Mouse (Mus musculus) midbrain, embryonic 10.5 days (tissue): ENCODE measurements at regions not wholly inside any gene's neighbourhood (a gene's known extent, or its start where the extent isn't known, plus 50 kb on each side); places are given as distances from the start of the nearest gene placed in this dataset.

Experiments
- DNase-seq: peaks from one replicate; pipeline ENCODE4 v3.0.0-alpha.2; 2017; ENCODE audit warnings: low spot score
- H3K27ac ChIP-seq: fragments of 300-500 bp; sonication (generic); replicated peaks from 2 replicates; pipeline ENCODE4 v1.5.1; 2016; ENCODE audit warnings: mild to moderate bottlenecking
- H3K27me3 ChIP-seq: fragments of 300-500 bp; sonication (generic); 2 replicates; pipeline ENCODE4 v1.6.1; 2016; ENCODE audit warnings: low read depth, mild to moderate bottlenecking; ENCODE audit not compliant: poor library complexity, severe bottlenecking
- H3K36me3 ChIP-seq: fragments of 300-500 bp; sonication (generic); 2 replicates; pipeline ENCODE4 v1.6.1; 2016; ENCODE audit warnings: mild to moderate bottlenecking, moderate library complexity
- H3K4me1 ChIP-seq: fragments of 300-500 bp; sonication (generic); 2 replicates; pipeline ENCODE4 v1.6.1; 2016
- H3K4me3 ChIP-seq: fragments of 300-500 bp; sonication (generic); 2 replicates; pipeline ENCODE4 v1.5.1; 2016; ENCODE audit warnings: mild to moderate bottlenecking, moderate library complexity
- H3K9me3 ChIP-seq: fragments of 300-500 bp; sonication (generic); replicated peaks from 2 replicates; pipeline ENCODE4 v1.6.1; 2016; ENCODE audit warnings: mild to moderate bottlenecking
- WGBS: fragments of 180-500 bp; shearing (Covaris S2); methylation state at CpG from one replicate; pipeline ENCODE4 v1.1.7; 2016; 5-methylcytosine and 5-hydroxymethylcytosine counted together

DNA sequence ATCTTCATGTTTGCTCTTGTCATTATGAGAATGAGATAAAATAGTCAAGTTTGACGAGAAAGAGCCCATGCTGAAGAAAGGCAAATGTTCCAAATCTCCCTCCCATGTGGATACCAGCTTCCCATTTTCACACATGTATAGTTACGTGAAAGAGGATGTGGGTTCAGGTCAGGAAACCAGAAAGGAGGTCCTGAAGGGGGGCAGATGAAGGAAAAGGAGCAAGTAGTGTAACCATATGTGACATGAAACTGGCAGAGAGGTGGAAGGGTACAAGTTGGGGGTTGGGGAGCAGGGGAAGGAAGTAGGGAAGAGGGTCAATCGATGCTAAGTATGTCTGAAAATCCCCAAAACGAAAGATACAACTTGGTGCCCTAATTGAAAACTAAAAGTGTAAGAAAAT is 132.6 kb upstream of the Pkn2 start:
- 85% methylated on average over 4 of the region's 4 CpGs for WGBS
- H3K9me3 ChIP-seq: no peaks in the 10 kb centered on the region
- no peak overlapping the region for H3K4me3 ChIP-seq
- no peaks in the 10 kb centered on the region for H3K36me3 ChIP-seq
- no peak for DNase-seq
- no peaks in the 10 kb centered on the region for H3K4me1 ChIP-seq
- H3K27me3 ChIP-seq: no peaks in the 10 kb centered on the region
- no peak overlapping the region for H3K27ac ChIP-seq

DNA sequence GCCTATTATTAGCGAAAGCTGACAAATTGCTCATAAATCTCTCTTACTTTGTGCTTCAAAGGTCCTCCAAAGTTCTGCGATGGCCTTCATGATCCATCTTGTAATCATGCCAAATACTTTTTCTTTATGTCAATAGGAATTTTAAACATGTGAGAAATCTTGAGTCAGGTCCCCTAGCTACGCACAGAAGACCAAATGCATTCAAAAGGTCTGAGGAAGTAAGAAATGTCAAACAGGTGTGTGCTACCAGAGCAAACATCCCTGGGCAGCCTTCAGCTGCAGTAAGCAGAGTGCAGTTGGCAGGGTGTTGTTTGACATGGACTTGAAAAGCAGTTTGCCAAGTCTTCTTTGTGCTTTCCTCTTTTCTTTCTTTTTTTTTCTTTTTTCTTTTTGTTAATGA is 125.2 kb upstream of the Pkn2 start:
- Histone ChIP-seq H3K27ac (no peak overlapping the region), H3K27me3 (no peaks in the 10 kb centered on the region), H3K9me3 (no peaks in the 10 kb centered on the region), H3K4me3 (no peak overlapping the region), H3K36me3 (no peaks in the 10 kb centered on the region), H3K4me1 (peaks cover under 1% of the 10 kb centered on the region; the same call in 1 of the 2 replicates)
- no peak for DNase-seq
- 89% methylated on average over 3 of the region's 3 CpGs for WGBS

DNA sequence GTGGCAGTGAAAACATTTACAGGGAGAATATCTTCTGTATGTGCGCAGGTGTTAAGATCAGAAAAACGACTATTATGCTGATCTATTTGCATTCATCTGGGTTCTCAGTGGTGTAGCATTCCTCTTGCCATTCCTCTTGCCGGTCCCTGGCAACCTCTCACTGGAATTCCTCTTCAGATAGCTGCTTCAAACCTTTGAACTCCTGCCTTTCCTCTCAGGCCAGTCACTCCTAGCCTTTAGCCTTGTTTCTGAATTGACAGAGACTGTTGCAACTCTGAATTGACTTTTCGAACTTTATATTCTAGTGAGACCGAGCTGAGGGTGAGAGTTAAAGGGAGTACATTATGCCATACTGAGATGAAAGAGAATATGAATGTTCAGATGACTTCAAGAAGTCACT is 120.1 kb upstream of the Pkn2 start:
- Histone ChIP-seq H3K27ac (no peak overlapping the region), H3K4me1 (peaks cover 5% of the 10 kb centered on the region), H3K9me3 (no peaks in the 10 kb centered on the region), H3K27me3 (no peaks in the 10 kb centered on the region), H3K36me3 (no peaks in the 10 kb centered on the region), H3K4me3 (no peak overlapping the region)
- WGBS: 50% methylated on average over 5 of the region's 5 CpGs
- DNase-seq: no peak

DNA sequence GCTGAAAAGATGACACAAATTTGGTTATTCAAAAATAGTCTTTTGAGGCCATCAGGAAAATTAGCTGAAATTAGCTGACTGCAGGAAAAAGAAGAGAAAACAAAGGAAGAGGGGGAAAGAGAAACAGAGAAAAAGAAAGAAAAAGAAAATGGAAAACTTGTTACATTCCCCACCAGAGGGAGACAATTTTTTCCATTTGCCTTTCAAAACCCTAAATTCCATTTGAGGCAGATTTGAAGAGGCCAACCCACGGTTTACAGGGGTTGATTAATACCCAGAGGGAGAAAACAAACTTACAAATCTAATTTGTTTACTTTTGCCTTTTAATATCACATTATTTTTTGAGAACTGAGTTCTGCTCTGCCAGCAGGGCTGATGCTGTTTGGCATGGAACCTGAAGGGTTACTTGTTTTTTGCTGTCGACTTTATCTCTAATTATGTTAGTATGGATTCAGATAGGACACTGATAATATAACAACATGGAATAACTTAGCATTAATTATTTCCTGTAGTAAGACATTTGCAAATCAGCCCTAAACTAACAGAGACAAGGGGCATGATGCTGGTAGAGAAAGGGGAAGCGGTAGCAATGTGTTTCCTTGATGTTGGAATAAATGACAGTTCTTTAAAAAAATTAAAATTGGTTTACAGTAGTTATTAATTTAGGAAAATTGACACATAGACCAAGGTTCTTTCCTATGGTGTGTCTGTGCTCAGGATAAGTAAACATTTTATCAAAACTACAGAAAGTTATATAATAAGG is 114.4 kb upstream of the Pkn2 start:
- Histone ChIP-seq H3K36me3 (no peaks in the 10 kb centered on the region), H3K9me3 (no peaks in the 10 kb centered on the region), H3K4me1 (no peaks in the 10 kb centered on the region), H3K27ac (no peak overlapping the region), H3K4me3 (no peak overlapping the region), H3K27me3 (no peaks in the 10 kb centered on the region)
- 73% methylated on average over 3 of the region's 3 CpGs for WGBS
- DNase-seq: no peak

DNA sequence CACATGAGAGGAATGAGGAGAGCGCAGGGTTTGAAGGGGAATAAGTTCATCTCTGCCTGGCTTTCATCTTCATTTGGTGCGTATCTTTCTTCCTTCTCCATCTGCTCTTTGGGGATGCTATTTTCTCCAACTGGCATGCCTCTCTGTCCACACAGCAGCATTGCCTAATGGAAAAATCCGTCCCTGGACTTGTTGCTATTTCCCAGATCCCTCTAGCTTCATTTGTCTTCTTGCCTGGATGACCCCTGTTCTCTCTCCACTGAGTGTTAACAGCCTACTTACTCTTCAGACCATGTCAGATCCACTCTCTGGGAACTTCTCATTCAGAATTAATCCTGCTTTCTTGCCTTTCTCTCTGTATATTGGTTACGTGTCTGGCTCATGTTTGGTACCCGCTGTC is 102.7 kb upstream of the Pkn2 start:
- H3K4me3 ChIP-seq: no peak overlapping the region
- 0 out of 2 replicates have a peak, but pooled peaks cover 4% of the 10 kb centered on the region for H3K9me3 ChIP-seq
- no peaks in the 10 kb centered on the region for H3K27me3 ChIP-seq
- WGBS: 87% methylated on average over 5 of the region's 5 CpGs
- H3K27ac ChIP-seq: no peak overlapping the region
- no peak for DNase-seq
- H3K36me3 ChIP-seq: no peaks in the 10 kb centered on the region
- no peaks in the 10 kb centered on the region for H3K4me1 ChIP-seq

DNA sequence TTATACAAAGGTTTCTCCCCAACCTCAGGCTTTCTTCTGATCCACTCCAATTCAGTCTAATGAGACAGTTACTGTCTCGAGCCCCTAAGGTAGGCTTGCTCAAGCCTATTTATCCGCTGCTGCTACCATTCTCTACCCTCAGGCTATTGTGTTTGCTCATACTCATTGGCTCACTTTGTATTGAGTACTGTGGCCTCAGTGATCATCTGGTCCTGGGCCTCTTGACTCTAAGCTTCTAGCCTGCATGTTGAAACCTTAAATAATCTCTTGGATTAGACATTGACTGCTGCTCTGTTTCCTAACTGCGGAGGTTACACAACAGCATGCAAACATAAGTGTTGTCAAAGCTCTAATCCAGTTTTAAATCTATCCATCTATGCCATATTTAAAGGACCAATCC is 99.4 kb upstream of the Pkn2 start:
- Histone ChIP-seq H3K4me1 (0 out of 2 replicates have a peak, but pooled peaks cover 4% of the 10 kb centered on the region), H3K27me3 (no peaks in the 10 kb centered on the region), H3K36me3 (no peaks in the 10 kb centered on the region), H3K9me3 (no peaks in the 10 kb centered on the region), H3K27ac (no peak overlapping the region), H3K4me3 (no peak overlapping the region)
- WGBS: 81% methylated on average over 3 of the region's 3 CpGs
- DNase-seq: no peak

DNA sequence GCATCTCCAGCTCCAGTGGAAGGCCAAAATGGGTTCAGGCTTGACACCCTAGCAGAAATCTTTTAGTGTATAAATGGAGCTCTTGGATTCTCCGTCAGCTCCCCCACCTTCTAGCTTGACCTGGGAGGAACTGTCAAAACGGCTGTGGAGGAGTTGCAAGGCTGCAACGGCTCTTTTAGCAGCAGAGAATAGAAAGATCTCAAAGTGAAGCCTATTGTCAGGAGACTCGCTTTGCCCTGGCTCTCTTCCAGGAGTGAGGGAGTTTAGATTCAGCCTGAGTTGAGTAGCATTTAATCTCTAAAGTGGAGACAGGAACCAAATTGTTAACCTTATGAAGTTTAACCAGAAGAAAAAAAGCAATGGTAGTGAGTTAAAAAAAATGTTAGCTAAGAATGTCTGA is 97.4 kb upstream of the Pkn2 start:
- 39% methylated on average over 4 of the region's 4 CpGs for WGBS
- H3K27me3 ChIP-seq: no peaks in the 10 kb centered on the region
- no peaks in the 10 kb centered on the region for H3K36me3 ChIP-seq
- no peak overlapping the region for H3K27ac ChIP-seq
- no peak overlapping the region for H3K4me3 ChIP-seq
- no peaks in the 10 kb centered on the region for H3K9me3 ChIP-seq
- H3K4me1 ChIP-seq: 0 out of 2 replicates have a peak, but pooled peaks cover 4% of the 10 kb centered on the region
- DNase-seq: no peak

DNA sequence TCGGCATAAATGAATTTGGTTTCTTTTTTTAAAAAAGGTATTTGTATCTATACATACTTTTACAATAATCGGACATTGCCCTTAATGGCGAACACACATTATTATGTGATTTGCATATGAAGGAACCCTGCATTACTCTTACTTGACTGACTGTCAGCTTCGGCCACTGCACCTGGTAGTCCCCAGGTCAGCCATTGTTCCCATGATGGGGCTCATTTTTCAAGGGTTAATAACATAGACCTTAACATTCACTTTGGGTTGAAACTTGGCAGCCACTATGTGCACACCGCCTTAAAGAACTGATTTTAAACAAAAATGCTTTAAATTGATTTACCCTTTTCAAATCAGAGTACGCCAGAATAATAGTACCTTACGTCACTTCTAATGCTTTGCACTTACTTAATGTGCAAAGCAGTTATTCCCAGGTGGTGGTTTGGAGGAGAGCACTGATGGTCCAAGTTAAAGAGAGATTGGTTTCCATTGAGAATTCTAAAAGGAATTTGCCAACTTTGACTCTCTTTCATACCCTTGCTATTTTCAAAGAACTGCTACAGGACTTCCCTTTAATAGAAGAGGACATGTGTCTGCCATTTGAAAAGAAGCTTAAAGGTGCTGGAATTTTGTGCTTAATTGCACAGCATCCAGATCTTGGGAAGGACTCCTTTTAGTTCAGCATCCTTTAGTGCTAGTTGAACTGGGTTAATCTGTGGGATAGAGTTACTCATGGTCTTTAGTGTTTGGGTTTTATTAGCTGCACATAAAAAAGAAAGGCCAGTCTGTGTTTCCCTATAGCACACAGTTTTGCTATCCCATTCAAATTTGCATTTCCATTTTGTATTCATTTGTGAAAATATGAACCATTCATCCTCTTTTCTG is 95.0 kb upstream of the Pkn2 start:
- H3K27me3 ChIP-seq: no peaks in the 10 kb centered on the region
- no peaks in the 10 kb centered on the region for H3K36me3 ChIP-seq
- 0 out of 2 replicates have a peak, but pooled peaks cover 4% of the 10 kb centered on the region for H3K4me1 ChIP-seq
- no peaks in the 10 kb centered on the region for H3K9me3 ChIP-seq
- H3K27ac ChIP-seq: no peak overlapping the region
- H3K4me3 ChIP-seq: no peak overlapping the region
- DNase-seq: no peak
- WGBS: 84% methylated on average over 7 of the region's 7 CpGs

DNA sequence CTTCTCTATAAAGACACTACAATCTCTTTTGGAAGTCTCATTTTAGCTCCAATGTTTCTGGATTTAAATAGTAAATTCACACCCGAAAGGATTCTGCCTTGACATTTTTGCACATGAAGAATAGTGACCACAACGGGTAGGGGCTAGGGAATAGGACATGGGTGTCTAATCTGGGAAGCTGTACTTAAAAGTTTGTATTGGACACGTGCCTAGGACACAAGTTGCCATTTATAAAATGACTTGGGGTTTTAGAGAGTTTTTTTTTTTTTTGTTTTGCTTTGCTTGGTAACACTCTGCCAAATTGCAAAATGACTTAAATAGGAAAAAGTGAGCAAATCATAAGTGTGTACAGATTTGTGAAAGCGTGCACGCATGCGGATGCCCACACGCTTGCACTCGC is 93.8 kb upstream of the Pkn2 start:
- Histone ChIP-seq H3K36me3 (no peaks in the 10 kb centered on the region), H3K9me3 (no peaks in the 10 kb centered on the region), H3K27me3 (no peaks in the 10 kb centered on the region), H3K4me3 (no peak overlapping the region), H3K4me1 (0 out of 2 replicates have a peak, but pooled peaks cover 4% of the 10 kb centered on the region), H3K27ac (no peak overlapping the region)
- 88% methylated on average over 8 of the region's 8 CpGs for WGBS
- DNase-seq: no peak

DNA sequence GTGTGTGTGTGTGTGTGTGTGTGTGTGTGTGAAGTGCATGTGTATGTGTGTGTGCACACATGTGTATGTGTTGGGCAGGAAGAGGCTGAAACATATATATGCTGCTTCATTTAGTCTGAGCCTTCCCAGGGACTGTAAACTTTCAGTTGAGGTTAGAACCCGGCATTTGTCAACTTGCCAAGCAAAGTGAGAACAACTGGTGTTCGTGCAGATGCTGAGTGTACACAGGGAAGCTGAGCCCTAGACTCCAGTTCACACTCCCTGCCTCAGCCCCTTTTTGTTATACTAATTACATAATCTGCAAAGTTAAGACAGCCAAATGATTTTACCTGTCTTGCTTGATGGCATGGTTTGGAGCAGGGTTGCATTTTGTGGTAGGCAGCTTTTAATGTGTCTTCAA is 87.7 kb upstream of the Pkn2 start:
- no peak for DNase-seq
- Histone ChIP-seq H3K27ac (no peak overlapping the region), H3K36me3 (no peaks in the 10 kb centered on the region), H3K4me3 (no peak overlapping the region), H3K4me1 (peaks cover 4% of the 10 kb centered on the region), H3K27me3 (no peaks in the 10 kb centered on the region), H3K9me3 (no peaks in the 10 kb centered on the region)
- 91% methylated on average over 2 of the region's 2 CpGs for WGBS

DNA sequence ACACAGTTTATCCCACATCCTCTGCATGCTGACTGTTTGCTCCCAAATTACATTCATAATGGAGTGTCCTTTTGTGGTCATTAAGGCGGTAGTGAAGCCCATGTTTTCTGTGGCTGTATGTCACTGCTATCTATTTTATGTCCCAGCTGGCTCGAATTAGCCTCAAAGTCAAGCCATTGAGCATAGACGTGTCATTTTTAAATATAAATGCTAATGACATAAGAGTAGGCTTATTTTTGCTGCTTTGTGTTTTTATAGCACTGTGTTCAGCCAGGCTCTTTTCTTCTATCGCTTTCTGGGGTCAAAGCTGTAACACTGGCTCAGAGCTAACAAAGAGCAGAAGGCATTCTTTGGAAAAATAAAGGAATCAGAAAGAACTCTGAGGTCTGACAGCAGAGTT is 83.8 kb upstream of the Pkn2 start:
- 75% methylated on average over 4 of the region's 4 CpGs for WGBS
- Histone ChIP-seq H3K36me3 (no peaks in the 10 kb centered on the region), H3K27me3 (no peaks in the 10 kb centered on the region), H3K9me3 (no peaks in the 10 kb centered on the region), H3K27ac (no peak overlapping the region), H3K4me1 (peaks cover 4% of the 10 kb centered on the region), H3K4me3 (no peak overlapping the region)
- no peak for DNase-seq

DNA sequence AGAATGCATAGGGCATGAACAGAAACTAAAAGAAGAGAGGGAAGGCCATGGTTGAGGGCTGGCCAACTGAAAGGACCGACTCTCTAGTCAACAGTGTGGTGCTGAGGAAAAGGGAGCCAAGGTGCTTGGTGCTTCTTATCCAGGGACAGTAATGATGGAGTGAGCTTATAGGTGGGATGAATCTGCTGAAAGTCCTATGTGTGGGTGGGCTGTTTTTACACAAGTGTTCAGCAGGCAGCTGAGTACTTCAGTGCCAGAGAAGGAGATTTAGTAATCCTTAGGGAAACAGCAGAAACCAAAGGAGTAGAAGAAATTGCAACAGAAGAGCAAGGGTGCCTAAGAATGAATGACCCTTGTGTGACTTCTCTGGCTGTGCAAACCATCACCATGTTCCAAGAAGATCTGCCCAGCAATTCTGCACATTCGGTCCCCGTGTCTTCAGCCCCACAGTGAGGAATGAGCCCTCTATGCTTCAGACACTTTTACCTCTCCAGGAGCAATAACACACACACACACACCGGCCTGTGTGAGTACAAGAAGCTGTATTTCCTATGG is 82.1 kb upstream of the Pkn2 start:
- Histone ChIP-seq H3K36me3 (no peaks in the 10 kb centered on the region), H3K4me1 (peaks cover 4% of the 10 kb centered on the region), H3K27ac (no peak overlapping the region), H3K4me3 (no peak overlapping the region), H3K27me3 (no peaks in the 10 kb centered on the region), H3K9me3 (no peaks in the 10 kb centered on the region)
- DNase-seq: no peak
- WGBS: 91% methylated on average over 4 of the region's 4 CpGs

DNA sequence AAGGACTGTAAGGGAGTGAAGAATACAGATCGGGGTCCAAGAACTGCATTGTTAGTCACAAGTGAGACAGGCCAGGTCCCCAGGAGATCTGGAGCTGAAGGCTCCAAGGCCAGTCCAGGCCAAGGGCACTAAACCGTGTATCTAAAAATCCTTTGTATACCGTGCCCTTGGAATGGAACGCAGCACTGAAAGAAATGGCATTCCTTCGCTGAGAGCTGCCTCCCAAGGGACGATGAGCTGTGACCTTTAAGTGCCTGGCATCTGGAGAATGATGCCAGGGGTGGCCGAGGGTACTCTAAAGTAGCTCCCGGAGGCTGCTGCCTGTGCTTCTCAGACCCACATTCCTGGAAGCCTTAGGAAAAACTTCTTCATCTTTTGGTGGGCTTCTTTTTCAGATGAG is 76.0 kb upstream of the Pkn2 start:
- Histone ChIP-seq H3K27me3 (no peaks in the 10 kb centered on the region), H3K36me3 (no peaks in the 10 kb centered on the region), H3K27ac (no peak overlapping the region), H3K4me3 (no peak overlapping the region), H3K9me3 (no peaks in the 10 kb centered on the region), H3K4me1 (no peaks in the 10 kb centered on the region)
- no peak for DNase-seq
- WGBS: 87% methylated on average over 8 of the region's 8 CpGs
